ENCODE assay signal across 24 mouse cellular contexts in the genomic region with DNA sequence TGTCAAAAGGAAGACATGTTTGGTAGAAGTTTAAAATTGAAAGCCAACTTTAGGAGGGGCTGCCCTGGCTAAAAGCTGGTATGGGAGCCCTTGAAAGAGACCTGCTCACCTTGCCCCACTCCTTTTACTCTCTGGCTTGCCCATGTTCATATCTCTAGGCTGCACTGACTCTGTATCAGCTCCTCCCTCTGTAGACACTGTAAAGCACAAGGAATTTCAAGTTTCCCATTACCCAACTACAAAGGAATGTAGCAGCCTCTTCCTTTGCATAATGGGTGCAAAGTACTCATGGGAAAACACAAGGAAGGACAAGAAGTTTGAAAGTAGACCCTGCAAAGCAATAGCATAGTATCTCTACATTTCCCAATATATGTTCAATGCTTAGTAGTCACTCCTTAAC. TPM values are rescaled to one million over a fixed set of nuclear protein-coding genes. Genes with fewer than 3 reads are reported as not detected.
DNase-seq lines count a peak whose midpoint lies in the region; ATAC-seq and TF ChIP-seq lines count a peak whose summit lies in the region.
"Had no signal": no experiment of that assay in that cellular context is flagged by ENCODE, and none has a peak within 500 bp of the region (broad histone marks: within the 10 kb centered on the region; RNA-seq: fewer than 3 reads in every experiment).

No protein-coding gene starts in this region.

- no peak overlapping the region for H3K4me3 ChIP-seq in heart, embryonic 10.5 days
- H3K4me3 ChIP-seq in kidney, embryonic 14.5 days (ENCODE audit: low read length), result no peak overlapping the region
- no peak overlapping the region for H3K4me3 ChIP-seq in intestine, postnatal 0 days (ENCODE audit: low read depth, low read length)
- H3K4me3 ChIP-seq: forebrain, embryonic 12.5 days; layer of hippocampus, adult 2 months; limb, embryonic 10.5 days; midbrain, embryonic 15.5 days had no signal

- ATAC-seq in kidney, embryonic 14.5 days (ENCODE audit: low FRiP score, low TSS enrichment), result no peak
- peak; percentile 79 for ATAC-seq in intestine, postnatal 0 days
- ATAC-seq: activated CD4-positive, CD25-positive, alpha-beta regulatory T cell, adult 4 months; midbrain, embryonic 15.5 days had no signal

- H3K4me2 ChIP-seq in kidney, embryonic 14.5 days (replicated peaks; ENCODE audit: low read depth, low read length), result no peak overlapping the region
- no peak overlapping the region for H3K4me2 ChIP-seq in intestine, postnatal 0 days (replicated peaks; ENCODE audit: low read depth)
- H3K4me2 ChIP-seq: forebrain, embryonic 12.5 days; liver, embryonic 11.5 days; midbrain, embryonic 15.5 days had no signal

- intact Hi-C loops in heart, postnatal 14 days (cut with DNase I), result loop anchor here (10.0 kb wide), 1 partner anchor 314 kb away; no protein-coding TSS in a partner anchor

- no peak overlapping the region for H3K9ac ChIP-seq in kidney, embryonic 14.5 days (ENCODE audit: low read depth, low read length)
- no peak overlapping the region for H3K9ac ChIP-seq in intestine, postnatal 0 days (ENCODE audit: low read depth, low read length)
- H3K9ac ChIP-seq: forebrain, embryonic 12.5 days; midbrain, embryonic 15.5 days had no signal

- no peaks in the 10 kb centered on the region for H3K36me3 ChIP-seq in heart, embryonic 10.5 days
- no peaks in the 10 kb centered on the region for H3K36me3 ChIP-seq in kidney, embryonic 14.5 days (ENCODE audit: control insufficient read depth, insufficient read depth, low read length)
- no peaks in the 10 kb centered on the region for H3K36me3 ChIP-seq in intestine, postnatal 0 days (ENCODE audit: control insufficient read depth, insufficient read depth)
- H3K36me3 ChIP-seq: forebrain, embryonic 12.5 days; limb, embryonic 10.5 days; midbrain, embryonic 15.5 days had no signal

- DNase-seq in heart, embryonic 10.5 days (ENCODE audit: low spot score), result no peak
- no peak for DNase-seq in heart, postnatal 14 days
- DNase-seq in kidney, adult 18-20 months, result peak; percentile 3
- DNase-seq in 3T3-L1 (ENCODE audit: low read depth, low spot score), result peak; percentile 73
- DNase-seq in ovary, postnatal 10 days (ENCODE audit: low spot score), result no peak
- no peak for DNase-seq in layer of hippocampus, adult 9-11 months
- DNase-seq: adrenal gland, postnatal 14 days; cerebellum, adult 11-12 months; cerebellum, postnatal 36 days; gastrocnemius, postnatal 10 days; thymus, postnatal 4 days had no signal

- TF ChIP-seq CTCF in intestine, postnatal 0 days (IDR thresholded peaks at IDR 0.05; ENCODE audit: low read depth), result no peak

- no peaks in the 10 kb centered on the region for H3K27me3 ChIP-seq in heart, embryonic 10.5 days (ENCODE audit: insufficient read depth, poor library complexity, severe bottlenecking)
- H3K27me3 ChIP-seq in kidney, embryonic 14.5 days (ENCODE audit: control insufficient read depth, insufficient read depth, low read length), result no peaks in the 10 kb centered on the region
- H3K27me3 ChIP-seq in intestine, postnatal 0 days (replicated peaks; ENCODE audit: control insufficient read depth, insufficient read depth, low read length), result no peaks in the 10 kb centered on the region
- H3K27me3 ChIP-seq: CH12.LX; forebrain, embryonic 12.5 days; midbrain, embryonic 15.5 days had no signal

- peak overlapping the region; percentile 64; the same call in 1 of the 2 replicates for H3K27ac ChIP-seq in heart, embryonic 10.5 days
- no peak overlapping the region for H3K27ac ChIP-seq in kidney, embryonic 14.5 days (ENCODE audit: low read depth, low read length)
- peak overlapping the region; percentile 37; the same call in 1 of the 2 replicates for H3K27ac ChIP-seq in intestine, postnatal 0 days (ENCODE audit: low read depth, low read length)
- H3K27ac ChIP-seq: forebrain, embryonic 12.5 days; layer of hippocampus, adult 2 months; limb, embryonic 10.5 days; midbrain, embryonic 15.5 days had no signal

- no peaks in the 10 kb centered on the region for H3K9me3 ChIP-seq in heart, embryonic 10.5 days
- H3K9me3 ChIP-seq in kidney, embryonic 14.5 days (ENCODE audit: control insufficient read depth, low read length), result no peaks in the 10 kb centered on the region
- no peaks in the 10 kb centered on the region for H3K9me3 ChIP-seq in intestine, postnatal 0 days (ENCODE audit: control insufficient read depth)
- H3K9me3 ChIP-seq: forebrain, embryonic 12.5 days; limb, embryonic 10.5 days; midbrain, embryonic 15.5 days had no signal

- peaks cover 12% of the 10 kb centered on the region for H3K4me1 ChIP-seq in heart, embryonic 10.5 days
- H3K4me1 ChIP-seq in kidney, embryonic 14.5 days (ENCODE audit: control insufficient read depth, insufficient read depth, low read length), result no peaks in the 10 kb centered on the region
- H3K4me1 ChIP-seq in intestine, postnatal 0 days (replicated peaks; ENCODE audit: control insufficient read depth, insufficient read depth, low read length), result no peaks in the 10 kb centered on the region; the same call in 1 of the 2 replicates

RNA-seq across cellular contexts. Expression of a gene that starts 34.5 kb away (rescaled TPM):
- polyA plus RNA-seq in heart, embryonic 10.5 days (2016; fragmentation: Nextera tagmentation; extraction: Ambion mirVana), result 3.3 and 7.8 TPM in 2 replicates
- 1,000 to 10,000 TPM; 1,659 to 1,754 TPM for total RNA-seq in heart, postnatal 14 days (2021)
- polyA plus RNA-seq in kidney, embryonic 14.5 days (2014; fragmentation: Nextera tagmentation; extraction: Ambion mirVana), result not detected in 2 replicates
- 3.9 and 4.4 TPM in 2 replicates for polyA plus RNA-seq in intestine, postnatal 0 days (2015; fragmentation: Nextera tagmentation; extraction: Ambion mirVana)
- total RNA-seq: adrenal gland, postnatal 14 days; CH12.LX; hematopoietic stem cell, adult 5-6 weeks; left cerebral cortex, adult 18-20 months; megakaryocyte progenitor cell, adult 5-6 weeks had no signal
- polyA plus RNA-seq: activated CD4-positive, CD25-positive, alpha-beta regulatory T cell, adult 4 months; forebrain, embryonic 12.5 days; limb, embryonic 10.5 days; liver, embryonic 11.5 days; midbrain, embryonic 15.5 days; small intestine, adult 2 months had no signal

Comparison
In these comparisons a context has a peak if more than half of its experiments do, and no peak if none do; other contexts are left out.
1. DNase-seq: peak in kidney, adult 18-20 months (single experiment) and 3T3-L1 (single experiment); none in heart, embryonic 10.5 days (single experiment), heart, postnatal 14 days (0 of 2), ovary, postnatal 10 days (single experiment) and layer of hippocampus, adult 9-11 months (single experiment).